Mouse (Mus musculus): Measurements from ENCODE around the gene Haghl. TPM values are rescaled to one million over a fixed set of nuclear protein-coding genes. Genes with fewer than 3 reads are reported as not detected.

Gene Haghl
- polyA plus RNA-seq, 1 experiment from 2014 or later = 67.2 TPM

GRCm38 (mm10) chr17:25783086-25783485 is 2.4 kb downstream of the Haghl start:
- Histone ChIP-seq H3K9me3 (replicated peaks) (no peaks in the 10 kb centered on the region), H3K36me3 (peaks cover 56% of the 10 kb centered on the region), H3K4me1 (peaks cover 28% of the 10 kb centered on the region), H3K9ac (no peak overlapping the region), H3K4me2 (replicated peaks) (no peak overlapping the region), H3K4me3 (replicated peaks) (no peak overlapping the region), H3K27ac (replicated peaks) (no peak overlapping the region), H3K27me3 (no peaks in the 10 kb centered on the region)
- WGBS = 83% methylated on average over 7 of the region's 7 CpGs
- no peak for ATAC-seq (ENCODE audit: insufficient number of reproducible peaks, low FRiP score, low TSS enrichment, low read depth)

GRCm38 (mm10) chr17:25781339-25781738 is 4.1 kb downstream of the Haghl start:
- peaks cover 63% of the 10 kb centered on the region for H3K36me3 ChIP-seq
- no peak for ATAC-seq (ENCODE audit: insufficient number of reproducible peaks, low FRiP score, low TSS enrichment, low read depth)
- H3K27me3 ChIP-seq = no peaks in the 10 kb centered on the region
- H3K9ac ChIP-seq = no peak overlapping the region
- H3K27ac ChIP-seq (replicated peaks) = no peak overlapping the region
- H3K4me3 ChIP-seq (replicated peaks) = no peak overlapping the region
- H3K9me3 ChIP-seq (replicated peaks) = no peaks in the 10 kb centered on the region
- H3K4me2 ChIP-seq (replicated peaks) = no peak overlapping the region
- WGBS = 78% methylated on average over 6 of the region's 6 CpGs
- peaks cover 28% of the 10 kb centered on the region for H3K4me1 ChIP-seq

GRCm38 (mm10) chr17:25777948-25778347 is 7.5 kb downstream of the Haghl start:
- Histone ChIP-seq H3K4me2 (replicated peaks) (no peak overlapping the region), H3K27ac (replicated peaks) (no peak overlapping the region), H3K9ac (no peak overlapping the region), H3K9me3 (replicated peaks) (no peaks in the 10 kb centered on the region), H3K27me3 (no peaks in the 10 kb centered on the region), H3K4me3 (replicated peaks) (no peak overlapping the region), H3K4me1 (peaks cover 10% of the 10 kb centered on the region), H3K36me3 (peaks cover 53% of the 10 kb centered on the region)
- no peak for ATAC-seq (ENCODE audit: insufficient number of reproducible peaks, low FRiP score, low TSS enrichment, low read depth)
- whole genome bisulfite sequencing = 93% methylated on average over 5 of the region's 5 CpGs

GRCm38 (mm10) chr17:25775318-25776062 is 10.0 kb downstream of the Haghl start:
- WGBS = 78% methylated on average over 10 of the region's 10 CpGs
- no peak overlapping the region for H3K4me2 ChIP-seq (replicated peaks)
- no peak overlapping the region for H3K9ac ChIP-seq
- peaks cover 7% of the 10 kb centered on the region for H3K4me1 ChIP-seq
- no peak overlapping the region for H3K4me3 ChIP-seq (replicated peaks)
- peaks cover 30% of the 10 kb centered on the region for H3K36me3 ChIP-seq
- H3K9me3 ChIP-seq (replicated peaks) = no peaks in the 10 kb centered on the region
- no peaks in the 10 kb centered on the region for H3K27me3 ChIP-seq
- no peak for ATAC-seq (ENCODE audit: insufficient number of reproducible peaks, low FRiP score, low TSS enrichment, low read depth)
- H3K27ac ChIP-seq (replicated peaks) = no peak overlapping the region

- Histone ChIP-seq H3K4me3 (replicated peaks) (peak within 1 kb of the TSS; percentile 69), H3K9ac (peak within 1 kb of the TSS; percentile 69), H3K27me3 (no peaks in the 10 kb centered on the region), H3K27ac (replicated peaks) (no peak within 1 kb of the TSS), H3K36me3 (peaks cover 16% of the 10 kb centered on the region), H3K4me2 (replicated peaks) (peak within 1 kb of the TSS; percentile 72), H3K9me3 (replicated peaks) (no peaks in the 10 kb centered on the region), H3K4me1 (peaks cover 7% of the 10 kb centered on the region)
- peak; percentile 79 for ATAC-seq (ENCODE audit: insufficient number of reproducible peaks, low FRiP score, low TSS enrichment, low read depth)
- under 1% methylated on average over 37 of the region's 37 CpGs for WGBS
These were observed 11.8 kb downstream of the Haghl start, which contains the start of gene Narfl for GRCm38 (mm10) chr17:25773549-25774120. Gene Narfl (plus strand): TSS chr17:25773776.

- peaks cover 8% of the 10 kb centered on the region; the same call in 1 of the 2 replicates for H3K27me3 ChIP-seq
- no peak overlapping the region for H3K27ac ChIP-seq (replicated peaks)
- peaks cover 3% of the 10 kb centered on the region for H3K4me1 ChIP-seq
- H3K4me3 ChIP-seq (replicated peaks) = no peak overlapping the region
- no peaks in the 10 kb centered on the region for H3K9me3 ChIP-seq (replicated peaks)
- H3K36me3 ChIP-seq = no peaks in the 10 kb centered on the region
- ATAC-seq (ENCODE audit: insufficient number of reproducible peaks, low FRiP score, low TSS enrichment, low read depth) = no peak
- 27% methylated on average over 9 of the region's 9 CpGs for WGBS
- no peak overlapping the region for H3K4me2 ChIP-seq (replicated peaks)
- H3K9ac ChIP-seq = no peak overlapping the region
These were observed 16.1 kb downstream of the Haghl start for GRCm38 (mm10) chr17:25769331-25769730.

GRCm38 (mm10) chr17:25765886-25766285 is 19.6 kb downstream of the Haghl start:
- H3K9me3 ChIP-seq (replicated peaks) = no peaks in the 10 kb centered on the region
- peaks cover 8% of the 10 kb centered on the region; the same call in 1 of the 2 replicates for H3K27me3 ChIP-seq
- no peak overlapping the region for H3K4me2 ChIP-seq (replicated peaks)
- H3K27ac ChIP-seq (replicated peaks) = no peak overlapping the region
- ATAC-seq (ENCODE audit: insufficient number of reproducible peaks, low FRiP score, low TSS enrichment, low read depth) = peak; percentile 76
- no peaks in the 10 kb centered on the region for H3K4me1 ChIP-seq
- H3K4me3 ChIP-seq (replicated peaks) = no peak overlapping the region
- no peaks in the 10 kb centered on the region for H3K36me3 ChIP-seq
- H3K9ac ChIP-seq = no peak overlapping the region
- WGBS = 33% methylated on average over 5 of the region's 5 CpGs

GRCm38 (mm10) chr17:25762591-25762990 is 22.9 kb downstream of the Haghl start:
- H3K4me2 ChIP-seq (replicated peaks) = no peak overlapping the region
- peaks cover 4% of the 10 kb centered on the region; the same call in 1 of the 2 replicates for H3K27me3 ChIP-seq
- no peak overlapping the region for H3K27ac ChIP-seq (replicated peaks)
- ATAC-seq (ENCODE audit: insufficient number of reproducible peaks, low FRiP score, low TSS enrichment, low read depth) = no peak
- H3K9me3 ChIP-seq (replicated peaks) = no peaks in the 10 kb centered on the region
- H3K4me3 ChIP-seq (replicated peaks) = no peak overlapping the region
- no peaks in the 10 kb centered on the region for H3K36me3 ChIP-seq
- H3K4me1 ChIP-seq = no peaks in the 10 kb centered on the region
- no peak overlapping the region for H3K9ac ChIP-seq
- 40% methylated on average over 3 of the region's 3 CpGs for WGBS

- no peak overlapping the region for H3K27ac ChIP-seq (replicated peaks)
- H3K4me1 ChIP-seq = no peaks in the 10 kb centered on the region
- 33% methylated on average over 4 of the region's 4 CpGs for WGBS
- H3K9me3 ChIP-seq (replicated peaks) = no peaks in the 10 kb centered on the region
- no peak overlapping the region for H3K4me2 ChIP-seq (replicated peaks)
- no peak overlapping the region for H3K4me3 ChIP-seq (replicated peaks)
- no peaks in the 10 kb centered on the region for H3K36me3 ChIP-seq
- H3K27me3 ChIP-seq = no peaks in the 10 kb centered on the region
- no peak for ATAC-seq (ENCODE audit: insufficient number of reproducible peaks, low FRiP score, low TSS enrichment, low read depth)
- no peak overlapping the region for H3K9ac ChIP-seq
These were observed 23.9 kb downstream of the Haghl start for GRCm38 (mm10) chr17:25761561-25761970.

- WGBS = 69% methylated on average over 8 of the region's 8 CpGs
These were observed 25.3 kb downstream of the Haghl start for GRCm38 (mm10) chr17:25760148-25760547.

GRCm38 (mm10) chr17:25757691-25758090 is 27.8 kb downstream of the Haghl start:
- no peak overlapping the region for H3K9ac ChIP-seq
- no peaks in the 10 kb centered on the region for H3K4me1 ChIP-seq
- no peaks in the 10 kb centered on the region for H3K27me3 ChIP-seq
- H3K36me3 ChIP-seq = no peaks in the 10 kb centered on the region
- no peak overlapping the region for H3K4me2 ChIP-seq (replicated peaks)
- WGBS = 56% methylated on average over 3 of the region's 3 CpGs
- no peak for ATAC-seq (ENCODE audit: insufficient number of reproducible peaks, low FRiP score, low TSS enrichment, low read depth)
- H3K27ac ChIP-seq (replicated peaks) = no peak overlapping the region
- no peak overlapping the region for H3K4me3 ChIP-seq (replicated peaks)
- no peaks in the 10 kb centered on the region for H3K9me3 ChIP-seq (replicated peaks)

More at GRCm38 (mm10) chr17:25760148-25760547, 25.3 kb downstream of the Haghl start:
- no peaks in the 10 kb centered on the region for H3K36me3 ChIP-seq
- no peak for ATAC-seq (ENCODE audit: insufficient number of reproducible peaks, low FRiP score, low TSS enrichment, low read depth)
- H3K9ac ChIP-seq = no peak overlapping the region
- H3K4me3 ChIP-seq (replicated peaks) = no peak overlapping the region
- H3K4me1 ChIP-seq = no peaks in the 10 kb centered on the region
- H3K4me2 ChIP-seq (replicated peaks) = no peak overlapping the region
- no peaks in the 10 kb centered on the region for H3K9me3 ChIP-seq (replicated peaks)
- no peak overlapping the region for H3K27ac ChIP-seq (replicated peaks)
- no peaks in the 10 kb centered on the region for H3K27me3 ChIP-seq
